Mouse (Mus musculus) embryonic facial prominence, embryonic 13.5 days (tissue): ENCODE results near the gene Xpnpep3. TPM values are rescaled to one million over a fixed set of nuclear protein-coding genes. Genes with fewer than 3 reads are reported as not detected.
"Not testable (repeated sequence)": the region's sequence is repeated elsewhere in the genome, so short reads cannot be mapped to it uniquely, and the experiment has no call there.

Experiments used
- ATAC-seq: fragments of 200-750 bp; cut with Nextera tagmentation; 2 replicates; pipeline ENCODE4 v1.8.0; 2017; ENCODE audit warnings: low read depth; ENCODE audit not compliant: insufficient number of reproducible peaks, insufficient read depth, low FRiP score, low TSS enrichment
- H3K27ac ChIP-seq: fragments of 300-500 bp; sonication (generic); 2 replicates; pipeline ENCODE4 v1.5.1; 2015; ENCODE audit warnings: moderate library complexity, mild to moderate bottlenecking, inconsistent platforms
- H3K27me3 ChIP-seq: fragments of 300-500 bp; sonication (generic); 2 replicates; pipeline ENCODE4 v1.6.1; 2015; ENCODE audit warnings: mild to moderate bottlenecking, inconsistent platforms
- H3K36me3 ChIP-seq: fragments of 300-500 bp; sonication (generic); 2 replicates; pipeline ENCODE4 v1.6.1; 2015; ENCODE audit warnings: mild to moderate bottlenecking, inconsistent platforms
- H3K4me1 ChIP-seq: fragments of 300-500 bp; sonication (generic); 2 replicates; pipeline ENCODE4 v1.6.1; 2015; ENCODE audit warnings: inconsistent platforms
- H3K4me2 ChIP-seq: fragments of 300-500 bp; sonication (generic); 2 replicates; pipeline ENCODE4 v1.6.1; 2015; ENCODE audit warnings: moderate library complexity, mild to moderate bottlenecking, inconsistent platforms
- H3K4me3 ChIP-seq: fragments of 300-500 bp; sonication (generic); 2 replicates; pipeline ENCODE4 v1.5.1; 2015; ENCODE audit warnings: mild to moderate bottlenecking, inconsistent platforms
- H3K9ac ChIP-seq: fragments of 300-500 bp; sonication (generic); 2 replicates; pipeline ENCODE4 v1.6.1; 2015; ENCODE audit warnings: mild to moderate bottlenecking, inconsistent platforms
- H3K9me3 ChIP-seq: fragments of 300-500 bp; sonication (generic); 2 replicates; pipeline ENCODE4 v1.6.1; 2016; ENCODE audit warnings: inconsistent platforms
- WGBS: fragments of 180-500 bp; shearing (Covaris S2); methylation state at CpG from one replicate; pipeline ENCODE4 v1.1.7; 2015; ENCODE audit warnings: mixed read lengths; 5-methylcytosine and 5-hydroxymethylcytosine counted together
- polyA plus RNA-seq: library from polyadenylated mRNA; unstranded; fragments of >200 nt; fragmentation: Nextera tagmentation; extraction: Ambion mirVana; gene quantifications from 2 replicates; pipeline ENCODE4 v1.2.1, GENCODE M21; 2015

The Xpnpep3 gene
- polyA plus RNA-seq, 1 experiment from 2014 or later = 10.0 TPM

GRCm38 (mm10) chr15:81461523-81461922 is 61.6 kb downstream of the Xpnpep3 start:
- H3K4me2 ChIP-seq = no peak overlapping the region
- H3K36me3 ChIP-seq = peaks cover 19% of the 10 kb centered on the region
- no peaks in the 10 kb centered on the region for H3K27me3 ChIP-seq
- 82% methylated on average over 7 of the region's 7 CpGs for WGBS
- no peak overlapping the region for H3K9ac ChIP-seq
- H3K4me1 ChIP-seq = 0 out of 2 replicates have a peak, but pooled peaks cover 4% of the 10 kb centered on the region
- no peak for ATAC-seq
- H3K27ac ChIP-seq = no peak overlapping the region
- no peak overlapping the region for H3K4me3 ChIP-seq
- H3K9me3 ChIP-seq = peaks cover 7% of the 10 kb centered on the region; the same call in 1 of the 2 replicates

GRCm38 (mm10) chr15:81465016-81465660 is 65.2 kb downstream of the Xpnpep3 start:
- peak overlapping the region; percentile 71 for H3K4me2 ChIP-seq
- peaks cover 14% of the 10 kb centered on the region for H3K4me1 ChIP-seq
- peaks cover 26% of the 10 kb centered on the region for H3K36me3 ChIP-seq
- peak overlapping the region; percentile 71 for H3K4me3 ChIP-seq
- WGBS = 73% methylated on average over 12 of the region's 12 CpGs
- peak overlapping the region; percentile 84 for H3K9ac ChIP-seq
- H3K9me3 ChIP-seq = peaks cover 7% of the 10 kb centered on the region; the same call in 1 of the 2 replicates
- ATAC-seq = no peak
- peak overlapping the region; percentile 87 for H3K27ac ChIP-seq
- no peaks in the 10 kb centered on the region for H3K27me3 ChIP-seq

GRCm38 (mm10) chr15:81465901-81466737 is 66.2 kb downstream of the Xpnpep3 start, which contains the start of gene Rbx1:
Gene Rbx1 (plus strand): TSS chr15:81466296.
- WGBS = under 1% methylated on average over 61 of the region's 62 CpGs
- peak within 1 kb of the TSS; percentile 84 for H3K9ac ChIP-seq
- no peaks in the 10 kb centered on the region for H3K27me3 ChIP-seq
- peaks cover 31% of the 10 kb centered on the region for H3K36me3 ChIP-seq
- peak; percentile 98 for ATAC-seq
- H3K9me3 ChIP-seq = peaks cover 7% of the 10 kb centered on the region; the same call in 1 of the 2 replicates
- H3K4me3 ChIP-seq = peak within 1 kb of the TSS; percentile 71
- peak within 1 kb of the TSS; percentile 72 for H3K4me2 ChIP-seq
- peak within 1 kb of the TSS; percentile 87 for H3K27ac ChIP-seq
- H3K4me1 ChIP-seq = peaks cover 14% of the 10 kb centered on the region

- H3K4me3 ChIP-seq = peak overlapping the region; percentile 71
- H3K27me3 ChIP-seq = no peaks in the 10 kb centered on the region
Observed at GRCm38 (mm10) chr15:81466738-81467113, 66.8 kb downstream of the Xpnpep3 start.

GRCm38 (mm10) chr15:81470735-81471134 is 70.8 kb downstream of the Xpnpep3 start:
- Histone ChIP-seq H3K27ac (no peak overlapping the region), H3K4me1 (peaks cover 10% of the 10 kb centered on the region), H3K4me3 (no peak overlapping the region), H3K9me3 (no peaks in the 10 kb centered on the region), H3K27me3 (no peaks in the 10 kb centered on the region), H3K36me3 (peaks cover 71% of the 10 kb centered on the region), H3K9ac (no peak overlapping the region), H3K4me2 (no peak overlapping the region)
- ATAC-seq = no peak
- 56% methylated on average over 8 of the region's 8 CpGs for WGBS

More at GRCm38 (mm10) chr15:81466738-81467113, 66.8 kb downstream of the Xpnpep3 start:
- no peak; the same call in 1 of the 2 replicates for ATAC-seq
- Histone ChIP-seq H3K36me3 (peaks cover 37% of the 10 kb centered on the region), H3K4me1 (peaks cover 14% of the 10 kb centered on the region), H3K4me2 (peak overlapping the region; percentile 72), H3K27ac (peak overlapping the region; percentile 87), H3K9me3 (peaks cover 4% of the 10 kb centered on the region; the same call in 1 of the 2 replicates), H3K9ac (peak overlapping the region; percentile 84)
- 0% methylated on average over 15 of the region's 15 CpGs for WGBS

- H3K4me1 ChIP-seq = peaks cover 9% of the 10 kb centered on the region
- WGBS = 90% methylated on average over 5 of the region's 5 CpGs
- no peak overlapping the region for H3K4me2 ChIP-seq
- no peak overlapping the region for H3K9ac ChIP-seq
- H3K9me3 ChIP-seq = no peaks in the 10 kb centered on the region
- peaks cover 74% of the 10 kb centered on the region for H3K36me3 ChIP-seq
- no peak overlapping the region for H3K4me3 ChIP-seq
- ATAC-seq = no peak
- no peaks in the 10 kb centered on the region for H3K27me3 ChIP-seq
- no peak overlapping the region for H3K27ac ChIP-seq
Observed at GRCm38 (mm10) chr15:81472256-81472655, 72.3 kb downstream of the Xpnpep3 start.

- ATAC-seq = no peak
- Histone ChIP-seq H3K4me3 (no peak overlapping the region), H3K36me3 (peaks cover 52% of the 10 kb centered on the region), H3K27me3 (no peaks in the 10 kb centered on the region), H3K9me3 (no peaks in the 10 kb centered on the region), H3K4me1 (no peaks in the 10 kb centered on the region), H3K4me2 (no peak overlapping the region), H3K9ac (no peak overlapping the region), H3K27ac (no peak overlapping the region)
- 38% methylated on average over 3 of the region's 3 CpGs for WGBS
Observed at GRCm38 (mm10) chr15:81475654-81476053, 75.7 kb downstream of the Xpnpep3 start.

GRCm38 (mm10) chr15:81476597-81476996 is 76.7 kb downstream of the Xpnpep3 start:
- H3K9me3 ChIP-seq = no peaks in the 10 kb centered on the region
- H3K27me3 ChIP-seq = no peaks in the 10 kb centered on the region
- peaks cover 42% of the 10 kb centered on the region for H3K36me3 ChIP-seq
- H3K4me1 ChIP-seq = peaks cover 3% of the 10 kb centered on the region; the same call in 1 of the 2 replicates
- no peak overlapping the region for H3K27ac ChIP-seq
- no peak overlapping the region for H3K4me3 ChIP-seq
- no peak overlapping the region for H3K9ac ChIP-seq
- ATAC-seq = no peak
- 3% methylated on average over 2 of the region's 2 CpGs for WGBS
- 0 out of 2 replicates have a peak overlapping the region, but pooled peaks have one; percentile 5 for H3K4me2 ChIP-seq

- Histone ChIP-seq H3K9ac (no peak overlapping the region), H3K27me3 (no peaks in the 10 kb centered on the region), H3K4me3 (no peak overlapping the region), H3K4me2 (no peak overlapping the region), H3K9me3 (no peaks in the 10 kb centered on the region), H3K36me3 (peaks cover 13% of the 10 kb centered on the region), H3K4me1 (peaks cover 3% of the 10 kb centered on the region; the same call in 1 of the 2 replicates), H3K27ac (no peak overlapping the region)
- 69% methylated on average over 21 of the region's 21 CpGs for WGBS
- no peak for ATAC-seq
Observed at GRCm38 (mm10) chr15:81479446-81480213, 79.7 kb downstream of the Xpnpep3 start.

GRCm38 (mm10) chr15:81480284-81480683 is 80.3 kb downstream of the Xpnpep3 start:
- not testable (repeated sequence) for ATAC-seq
- 55% methylated on average over 3 of the region's 3 CpGs for WGBS

GRCm38 (mm10) chr15:81480977-81481379 is 81.0 kb downstream of the Xpnpep3 start:
- H3K27me3 ChIP-seq = no peaks in the 10 kb centered on the region
- peak overlapping the region; percentile 35 for H3K4me3 ChIP-seq
- no peaks in the 10 kb centered on the region; the same call in 1 of the 2 replicates for H3K36me3 ChIP-seq
- ATAC-seq = no peak
- 12% methylated on average over 13 of the region's 13 CpGs for whole genome bisulfite sequencing
- H3K4me1 ChIP-seq = peaks cover 3% of the 10 kb centered on the region; the same call in 1 of the 2 replicates
- no peak overlapping the region for H3K27ac ChIP-seq
- peak overlapping the region; percentile 60 for H3K4me2 ChIP-seq
- H3K9ac ChIP-seq = peak overlapping the region; percentile 51; the same call in 1 of the 2 replicates
- H3K9me3 ChIP-seq = no peaks in the 10 kb centered on the region

More at GRCm38 (mm10) chr15:81480284-81480683, 80.3 kb downstream of the Xpnpep3 start:
- not testable (repeated sequence) for H3K9me3 ChIP-seq, H3K9ac ChIP-seq, H3K27ac ChIP-seq, H3K27me3 ChIP-seq, H3K4me3 ChIP-seq, H3K4me2 ChIP-seq, H3K4me1 ChIP-seq, H3K36me3 ChIP-seq
